Mouse (Mus musculus): Measurements from ENCODE around the gene Itga9. TPM values are rescaled to one million over a fixed set of nuclear protein-coding genes. Genes with fewer than 3 reads are reported as not detected.
A peak's percentile ranks its signal among the peaks of the same experiment; 100 is the strongest.

The Itga9 gene
- polyA plus RNA-seq, 1 experiment from 2014 or later = 23.8 TPM

DNA sequence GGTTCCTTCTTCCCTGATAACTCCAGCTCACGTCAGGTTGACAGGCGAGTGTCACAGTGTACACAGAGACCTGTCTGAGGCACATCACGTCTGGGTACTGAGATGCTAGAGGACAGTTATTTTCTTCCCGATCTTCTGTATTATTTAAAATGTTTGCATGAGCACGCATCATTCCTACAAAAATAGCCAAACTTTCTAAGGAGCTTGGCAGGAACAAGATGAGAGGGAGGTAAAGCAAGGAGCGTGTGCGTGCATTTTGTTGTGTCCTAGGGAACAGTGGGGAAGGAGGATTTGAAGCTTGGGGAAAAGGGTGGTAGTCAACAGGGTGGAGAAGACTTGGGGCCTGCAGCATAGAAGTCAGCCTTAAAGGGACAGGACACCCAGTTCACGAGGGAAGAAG is 342.6 kb downstream of the Itga9 start:
- 80% methylated on average over 8 of the region's 8 CpGs for WGBS
- Histone ChIP-seq H3K27me3 (no peaks in the 10 kb centered on the region), H3K4me2 (no peak overlapping the region), H3K9ac (no peak overlapping the region), H3K4me1 (peaks cover 41% of the 10 kb centered on the region), H3K36me3 (no peaks in the 10 kb centered on the region), H3K9me3 (no peaks in the 10 kb centered on the region), H3K4me3 (no peak overlapping the region), H3K27ac (peak overlapping the region; percentile 39; the same call in 1 of the 2 replicates)
- no peak for ATAC-seq (ENCODE audit: borderline replicate concordance, extremely low read depth, low FRiP score, low TSS enrichment)

DNA sequence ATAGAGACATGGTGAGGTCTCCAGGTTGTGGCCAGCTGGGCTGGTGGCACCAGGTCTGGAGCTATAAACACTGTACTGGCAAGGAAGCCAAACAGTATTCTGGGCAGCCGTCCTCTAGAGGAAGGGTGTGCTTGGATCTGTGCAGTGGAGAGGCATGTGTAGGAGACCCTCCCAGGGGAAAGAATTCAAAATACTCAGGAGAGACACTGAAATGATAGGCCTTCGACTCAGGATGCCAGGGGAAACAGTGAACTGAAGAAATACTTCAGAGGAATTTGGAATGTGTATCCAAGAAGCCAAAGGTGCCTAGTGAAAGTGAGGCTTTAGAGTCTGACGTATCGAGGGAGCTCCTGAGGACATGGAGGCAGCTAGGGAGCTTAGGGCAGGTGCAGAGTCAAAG is 343.2 kb downstream of the Itga9 start:
- Histone ChIP-seq H3K4me2 (no peak overlapping the region), H3K36me3 (no peaks in the 10 kb centered on the region), H3K4me1 (peaks cover 37% of the 10 kb centered on the region), H3K27me3 (no peaks in the 10 kb centered on the region), H3K9ac (no peak overlapping the region), H3K27ac (peak overlapping the region; percentile 39), H3K4me3 (no peak overlapping the region), H3K9me3 (no peaks in the 10 kb centered on the region)
- ATAC-seq (ENCODE audit: borderline replicate concordance, extremely low read depth, low FRiP score, low TSS enrichment) = no peak
- 53% methylated on average over 4 of the region's 4 CpGs for WGBS

DNA sequence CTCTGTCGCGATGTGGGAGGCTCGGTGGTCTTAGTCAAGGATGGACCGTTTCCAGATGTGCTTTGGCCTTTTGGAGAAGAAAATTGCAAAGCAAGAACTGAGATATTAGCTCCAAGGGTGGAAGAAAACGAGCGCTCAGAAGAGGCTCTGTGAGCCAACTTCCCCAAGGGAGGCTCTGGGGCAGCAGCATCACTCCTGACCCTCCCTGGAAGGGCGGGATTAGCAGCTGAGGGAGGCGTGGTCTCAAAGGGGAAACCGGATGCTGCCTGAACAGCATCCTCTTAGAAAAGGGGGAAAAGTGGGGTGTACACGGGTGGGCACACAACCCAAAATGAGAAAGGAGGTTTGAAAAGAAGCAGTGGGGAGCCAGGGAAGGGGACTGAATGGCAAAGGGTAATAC is 343.6 kb downstream of the Itga9 start:
- no peaks in the 10 kb centered on the region for H3K36me3 ChIP-seq
- WGBS = 68% methylated on average over 10 of the region's 10 CpGs
- no peak overlapping the region for H3K4me2 ChIP-seq
- H3K4me1 ChIP-seq = peaks cover 37% of the 10 kb centered on the region
- no peaks in the 10 kb centered on the region for H3K27me3 ChIP-seq
- no peak overlapping the region for H3K4me3 ChIP-seq
- H3K9me3 ChIP-seq = no peaks in the 10 kb centered on the region
- H3K27ac ChIP-seq = peak overlapping the region; percentile 29; the same call in 1 of the 2 replicates
- ATAC-seq (ENCODE audit: borderline replicate concordance, extremely low read depth, low FRiP score, low TSS enrichment) = no peak
- H3K9ac ChIP-seq = no peak overlapping the region

Other genes starting within 250 kb of the Itga9 start
- 0.08 TPM in 1 of 2 replicates, not detected in the other for gene Eomes, start 128.5 kb upstream of the Itga9 start, polyA plus RNA-seq (2015; fragmentation: Nextera tagmentation; extraction: Ambion mirVana)
- gene Golga4, start 100.4 kb upstream of the Itga9 start, polyA plus RNA-seq (2015; fragmentation: Nextera tagmentation; extraction: Ambion mirVana) = 39.2 and 43.5 TPM in 2 replicates

Measured in lung, embryonic 15.5 days (tissue).